Mouse (Mus musculus) cerebellum, adult 2 months (tissue): ENCODE data around the gene 4931428L18Rik.

ENCODE experiments used
- CTCF ChIP-seq: fragments of 200-500 bp; IDR thresholded peaks from 2 replicates; pipeline ENCODE4 v1.5.1; 2011; ENCODE audit warnings: low read depth, mild to moderate bottlenecking, control low read depth, low read length, moderate library complexity, borderline replicate concordance; ENCODE audit not compliant: insufficient read depth
- POLR2A ChIP-seq: fragments of 200-500 bp; IDR thresholded peaks from 2 replicates; pipeline ENCODE4 v1.6.1; 2011; ENCODE audit warnings: low read length, control low read depth, borderline replicate concordance; ENCODE audit not compliant: insufficient read depth

DNA sequence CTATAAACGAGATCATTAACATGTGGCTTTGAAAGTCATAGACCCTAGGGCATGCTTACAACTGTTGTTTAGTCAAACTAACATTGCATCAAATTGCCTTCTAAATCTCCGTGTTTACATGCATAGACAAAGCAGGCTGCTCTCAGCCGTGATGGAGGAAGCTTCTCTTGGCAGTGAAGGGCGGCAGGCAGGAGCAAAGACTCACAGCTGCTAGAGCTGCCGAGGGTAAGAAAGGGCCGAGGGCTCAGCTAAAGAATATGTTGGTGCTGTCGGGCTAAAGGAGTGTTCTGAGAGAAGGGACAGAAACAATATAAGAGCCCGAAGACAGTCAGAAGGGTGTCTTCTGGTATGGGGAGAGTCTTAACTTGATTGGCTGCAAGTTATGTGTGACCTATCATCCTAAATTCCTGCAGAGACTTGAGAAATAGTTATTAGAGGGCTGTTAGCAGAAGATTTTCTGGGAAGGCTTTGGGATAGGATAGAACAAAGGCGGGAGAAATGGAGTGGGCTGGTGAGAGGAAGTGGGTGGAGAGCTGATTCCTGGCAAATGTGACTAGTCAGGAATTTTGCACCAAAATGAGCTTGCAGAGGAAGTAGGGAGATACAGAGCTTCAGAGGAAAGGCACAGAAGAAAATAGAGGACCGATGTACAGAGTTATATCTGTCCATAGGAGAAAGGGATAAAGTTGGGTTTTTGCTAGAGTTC lies 37.9 kb upstream of the 4931428L18Rik start:
- no peak for TF ChIP-seq CTCF
- TF ChIP-seq POLR2A: no peak
